Mouse (Mus musculus): ENCODE results near the gene Tmem141. TPM values are rescaled to one million over a fixed set of nuclear protein-coding genes. Genes with fewer than 3 reads are reported as not detected.
A peak's percentile ranks its signal among the peaks of the same experiment; 100 is the strongest.

Tmem141 gene
- polyA plus RNA-seq, 1 experiment from 2014 or later = 25.7 TPM

DNA sequence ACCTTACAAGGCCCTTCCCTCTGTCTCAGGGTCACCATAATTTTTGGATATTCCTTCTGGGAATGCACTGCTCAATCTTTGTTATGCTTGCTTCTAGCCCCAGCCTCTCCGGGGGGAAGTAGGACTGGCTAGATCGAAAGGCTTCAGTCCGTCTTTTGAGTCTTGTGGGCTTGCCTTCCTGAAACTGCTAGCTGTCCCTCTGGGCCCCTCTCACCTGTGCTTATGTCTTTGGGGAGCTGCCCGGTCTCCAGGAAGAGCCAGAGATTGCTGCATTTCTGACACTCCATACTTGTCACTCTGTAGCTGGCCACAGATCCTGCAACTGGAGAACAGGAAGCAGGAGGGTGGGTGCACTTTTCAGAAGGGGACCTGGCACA lies 965 bp downstream of the Tmem141 start:
- 0 out of 2 replicates have a peak, but pooled peaks cover 10% of the 10 kb centered on the region for H3K4me1 ChIP-seq (replicated peaks; ENCODE audit: control insufficient read depth, insufficient read depth, low read length)
- H3K9ac ChIP-seq (ENCODE audit: low read length) = no peak overlapping the region
- ATAC-seq (replicated peaks; ENCODE audit: low FRiP score, low TSS enrichment, low read depth) = no peak
- H3K4me2 ChIP-seq (ENCODE audit: low read length) = peak overlapping the region; percentile 87; the same call in 1 of the 2 replicates
- H3K36me3 ChIP-seq (ENCODE audit: control insufficient read depth, insufficient read depth, low read length) = no peaks in the 10 kb centered on the region
- DNase-seq (ENCODE audit: low spot score) = no peak
- H3K27me3 ChIP-seq (replicated peaks; ENCODE audit: control insufficient read depth, insufficient read depth, low read length) = peaks cover 26% of the 10 kb centered on the region
- no peaks in the 10 kb centered on the region for H3K9me3 ChIP-seq (ENCODE audit: control insufficient read depth, low read length)
- no peak overlapping the region for H3K4me3 ChIP-seq (ENCODE audit: low read depth, low read length)
- WGBS = 87% methylated on average over 4 of the region's 4 CpGs
- no peak overlapping the region for H3K27ac ChIP-seq (ENCODE audit: low read depth)

GRCm38 (mm10) chr2:25620386-25620785 lies 1.4 kb downstream of the Tmem141 start:
- Histone ChIP-seq H3K9me3 (ENCODE audit: control insufficient read depth, low read length) (no peaks in the 10 kb centered on the region), H3K27ac (ENCODE audit: low read depth) (no peak overlapping the region), H3K4me3 (ENCODE audit: low read depth, low read length) (no peak overlapping the region), H3K36me3 (ENCODE audit: control insufficient read depth, insufficient read depth, low read length) (no peaks in the 10 kb centered on the region), H3K27me3 (replicated peaks; ENCODE audit: control insufficient read depth, insufficient read depth, low read length) (peaks cover 30% of the 10 kb centered on the region), H3K4me1 (replicated peaks; ENCODE audit: control insufficient read depth, insufficient read depth, low read length) (0 out of 2 replicates have a peak, but pooled peaks cover 10% of the 10 kb centered on the region), H3K4me2 (ENCODE audit: low read length) (no peak overlapping the region), H3K9ac (ENCODE audit: low read length) (no peak overlapping the region)
- no peak for DNase-seq (ENCODE audit: low spot score)
- ATAC-seq (replicated peaks; ENCODE audit: low FRiP score, low TSS enrichment, low read depth) = no peak
- 78% methylated on average over 6 of the region's 6 CpGs for WGBS

DNA sequence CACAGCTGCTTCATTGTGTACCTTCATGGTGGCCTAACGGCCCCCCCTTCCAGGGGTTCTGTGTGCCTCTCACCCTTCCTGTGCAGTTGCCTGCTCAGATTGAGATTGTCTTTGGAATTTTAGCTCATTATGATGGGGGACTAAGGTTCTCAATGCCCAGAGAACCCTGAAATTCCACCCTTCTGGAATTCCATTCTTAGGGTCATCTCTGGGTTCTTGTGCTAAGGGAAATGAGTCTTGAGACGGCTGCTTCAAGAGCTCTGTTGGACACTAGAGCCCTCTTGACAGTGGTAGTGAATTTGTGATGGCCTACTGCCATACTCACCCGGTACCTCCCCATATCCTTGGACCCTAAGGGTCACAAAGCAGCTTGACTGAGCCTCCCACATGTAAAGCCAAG lies 4.2 kb downstream of the Tmem141 start, which contains the start of gene Ccdc183:
Gene Ccdc183, minus strand, starts transcription at position 101 of the 400 bp plus-strand sequence.
- Histone ChIP-seq H3K9me3 (ENCODE audit: control insufficient read depth, low read length) (no peaks in the 10 kb centered on the region), H3K27ac (ENCODE audit: low read depth) (no peak within 1 kb of the TSS), H3K27me3 (replicated peaks; ENCODE audit: control insufficient read depth, insufficient read depth, low read length) (peaks cover 47% of the 10 kb centered on the region), H3K4me3 (ENCODE audit: low read depth, low read length) (no peak within 1 kb of the TSS), H3K4me1 (replicated peaks; ENCODE audit: control insufficient read depth, insufficient read depth, low read length) (0 out of 2 replicates have a peak, but pooled peaks cover 10% of the 10 kb centered on the region), H3K36me3 (ENCODE audit: control insufficient read depth, insufficient read depth, low read length) (no peaks in the 10 kb centered on the region), H3K9ac (ENCODE audit: low read length) (no peak within 1 kb of the TSS), H3K4me2 (ENCODE audit: low read length) (peak within 1 kb of the TSS; percentile 42; the same call in 1 of the 2 replicates)
- ATAC-seq (replicated peaks; ENCODE audit: low FRiP score, low TSS enrichment, low read depth) = no peak
- DNase-seq (ENCODE audit: low spot score) = no peak
- 88% methylated on average over 3 of the region's 3 CpGs for WGBS

GRCm38 (mm10) chr2:25616398-25616797 lies 5.4 kb downstream of the Tmem141 start:
- no peak for ATAC-seq (replicated peaks; ENCODE audit: low FRiP score, low TSS enrichment, low read depth)
- Histone ChIP-seq H3K4me2 (ENCODE audit: low read length) (peak overlapping the region; percentile 42), H3K9ac (ENCODE audit: low read length) (no peak overlapping the region), H3K36me3 (ENCODE audit: control insufficient read depth, insufficient read depth, low read length) (no peaks in the 10 kb centered on the region), H3K27ac (ENCODE audit: low read depth) (no peak overlapping the region), H3K27me3 (replicated peaks; ENCODE audit: control insufficient read depth, insufficient read depth, low read length) (peaks cover 50% of the 10 kb centered on the region), H3K4me3 (ENCODE audit: low read depth, low read length) (0 out of 2 replicates have a peak overlapping the region, but pooled peaks have one; percentile 1), H3K4me1 (replicated peaks; ENCODE audit: control insufficient read depth, insufficient read depth, low read length) (0 out of 2 replicates have a peak, but pooled peaks cover 9% of the 10 kb centered on the region), H3K9me3 (ENCODE audit: control insufficient read depth, low read length) (no peaks in the 10 kb centered on the region)
- WGBS = 22% methylated on average over 22 of the region's 22 CpGs
- peak; percentile 57 for DNase-seq (ENCODE audit: low spot score)

DNA sequence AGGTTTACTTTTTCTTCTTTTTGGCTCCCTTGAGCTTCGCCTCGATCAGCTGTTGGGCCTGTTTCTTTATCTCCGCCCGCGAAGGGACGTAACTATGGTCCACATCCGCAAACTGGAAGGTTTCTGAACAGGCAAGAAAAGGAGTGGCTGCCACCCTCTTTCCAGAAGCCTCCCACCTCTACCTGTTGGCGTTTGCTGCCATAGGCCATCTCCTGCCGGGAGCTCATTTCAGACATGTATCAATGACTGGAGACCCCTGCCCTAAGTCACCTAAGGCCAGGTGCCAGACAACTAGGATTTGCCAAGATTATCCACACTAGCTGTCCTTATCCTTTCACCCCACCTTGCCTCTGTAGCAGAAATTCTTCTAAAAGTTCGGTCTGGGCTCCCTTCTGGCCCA lies 13.1 kb downstream of the Tmem141 start:
- DNase-seq (ENCODE audit: low spot score) (no peak), ATAC-seq (replicated peaks; ENCODE audit: low FRiP score, low TSS enrichment, low read depth) (peak; percentile 13; the same call in 1 of the 2 replicates)
- Histone ChIP-seq H3K4me2 (ENCODE audit: low read length) (peak overlapping the region; percentile 86), H3K27ac (ENCODE audit: low read depth) (peak overlapping the region; percentile 95; the same call in 1 of the 2 replicates), H3K4me1 (replicated peaks; ENCODE audit: control insufficient read depth, insufficient read depth, low read length) (peaks cover 17% of the 10 kb centered on the region), H3K4me3 (ENCODE audit: low read depth, low read length) (peak overlapping the region; percentile 94), H3K9me3 (ENCODE audit: control insufficient read depth, low read length) (no peaks in the 10 kb centered on the region), H3K27me3 (replicated peaks; ENCODE audit: control insufficient read depth, insufficient read depth, low read length) (0 out of 2 replicates have a peak, but pooled peaks cover 5% of the 10 kb centered on the region), H3K36me3 (ENCODE audit: control insufficient read depth, insufficient read depth, low read length) (peaks cover 5% of the 10 kb centered on the region; the same call in 1 of the 2 replicates), H3K9ac (ENCODE audit: low read length) (peak overlapping the region; percentile 95; the same call in 1 of the 2 replicates)
- whole genome bisulfite sequencing = 52% methylated on average over 10 of the region's 10 CpGs

DNA sequence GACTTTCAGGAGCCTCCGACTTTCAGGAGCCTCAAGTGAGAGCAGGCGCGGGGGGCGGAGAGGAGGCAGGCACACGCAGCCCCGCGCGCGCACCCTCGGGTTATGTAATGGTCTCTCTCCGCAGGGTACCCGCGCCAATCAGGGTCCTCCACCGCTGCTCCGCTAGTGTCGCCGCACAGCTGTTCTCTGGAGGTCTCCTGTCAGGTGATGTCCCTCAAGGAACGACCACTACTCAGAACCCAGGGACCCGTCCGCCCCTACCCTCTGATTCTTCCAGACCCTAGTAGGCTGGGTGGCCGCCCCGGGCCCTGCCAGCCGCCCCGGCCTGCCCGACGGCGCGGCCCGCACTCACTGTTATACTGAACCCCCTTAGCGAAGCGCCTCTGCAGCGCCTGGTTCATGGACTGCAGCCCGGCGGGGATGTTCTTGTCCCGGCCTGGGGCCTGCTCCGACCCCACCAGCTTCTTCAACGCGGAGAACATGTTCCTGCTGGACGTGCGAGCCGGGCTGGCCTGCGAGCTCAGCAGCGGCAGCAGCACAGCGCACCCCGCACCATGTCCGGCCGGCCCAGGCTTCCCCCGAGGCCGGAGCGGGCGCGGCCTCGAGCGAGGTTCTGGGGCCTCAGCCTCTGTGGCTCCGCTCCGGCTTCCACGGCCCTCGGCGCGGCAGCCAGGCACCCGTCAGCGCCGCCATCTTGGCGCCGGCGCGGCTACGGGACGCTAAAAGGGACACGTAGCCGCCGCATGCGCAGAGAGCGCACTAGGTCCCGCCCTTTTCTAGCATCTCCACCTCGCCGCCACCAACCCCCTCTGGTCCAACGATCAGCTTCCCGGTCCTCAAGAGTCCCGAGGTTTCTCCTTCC lies 13.8 kb downstream of the Tmem141 start, which contains the start of gene Rabl6:
Gene Rabl6, minus strand, starts transcription at position 761 of the 862 bp plus-strand sequence.
- Histone ChIP-seq H3K27ac (ENCODE audit: low read depth) (peak within 1 kb of the TSS; percentile 95), H3K9me3 (ENCODE audit: control insufficient read depth, low read length) (no peaks in the 10 kb centered on the region), H3K9ac (ENCODE audit: low read length) (peak within 1 kb of the TSS; percentile 95), H3K27me3 (replicated peaks; ENCODE audit: control insufficient read depth, insufficient read depth, low read length) (0 out of 2 replicates have a peak, but pooled peaks cover 3% of the 10 kb centered on the region), H3K4me3 (ENCODE audit: low read depth, low read length) (peak within 1 kb of the TSS; percentile 94), H3K4me1 (replicated peaks; ENCODE audit: control insufficient read depth, insufficient read depth, low read length) (peaks cover 17% of the 10 kb centered on the region), H3K36me3 (ENCODE audit: control insufficient read depth, insufficient read depth, low read length) (peaks cover 7% of the 10 kb centered on the region), H3K4me2 (ENCODE audit: low read length) (peak within 1 kb of the TSS; percentile 86)
- under 1% methylated on average over 77 of the region's 80 CpGs for whole genome bisulfite sequencing
- peak; percentile 92 for ATAC-seq (replicated peaks; ENCODE audit: low FRiP score, low TSS enrichment, low read depth)
- peak; percentile 90 for DNase-seq (ENCODE audit: low spot score)

DNA sequence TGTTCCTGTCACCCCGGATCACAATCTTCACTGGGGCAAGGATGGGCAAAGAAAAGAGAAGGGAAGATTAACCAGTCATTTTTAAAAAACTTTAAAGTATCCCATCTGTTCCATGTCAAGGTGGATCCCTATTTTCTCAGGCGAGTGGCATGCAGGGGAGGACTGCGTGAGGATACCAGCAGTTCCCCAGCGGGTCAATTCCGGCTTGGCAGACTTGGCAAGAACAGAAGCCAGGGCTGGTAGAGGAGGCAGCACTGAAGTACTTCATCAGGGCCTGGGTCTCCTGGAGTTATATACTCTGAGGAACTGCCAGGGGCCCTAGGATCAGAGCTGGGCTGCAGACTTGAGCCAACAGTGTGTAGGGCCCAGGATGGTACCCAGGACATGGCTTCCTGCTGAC lies 19.3 kb downstream of the Tmem141 start:
- DNase-seq (ENCODE audit: low spot score) = no peak
- H3K36me3 ChIP-seq (ENCODE audit: control insufficient read depth, insufficient read depth, low read length) = peaks cover 59% of the 10 kb centered on the region
- H3K4me1 ChIP-seq (replicated peaks; ENCODE audit: control insufficient read depth, insufficient read depth, low read length) = peaks cover 13% of the 10 kb centered on the region
- H3K4me2 ChIP-seq (ENCODE audit: low read length) = no peak overlapping the region
- no peak overlapping the region for H3K9ac ChIP-seq (ENCODE audit: low read length)
- no peak overlapping the region for H3K4me3 ChIP-seq (ENCODE audit: low read depth, low read length)
- no peaks in the 10 kb centered on the region for H3K9me3 ChIP-seq (ENCODE audit: control insufficient read depth, low read length)
- ATAC-seq (replicated peaks; ENCODE audit: low FRiP score, low TSS enrichment, low read depth) = no peak
- no peak overlapping the region for H3K27ac ChIP-seq (ENCODE audit: low read depth)
- 88% methylated on average over 5 of the region's 5 CpGs for WGBS
- no peaks in the 10 kb centered on the region for H3K27me3 ChIP-seq (replicated peaks; ENCODE audit: control insufficient read depth, insufficient read depth, low read length)

- H3K27me3 ChIP-seq (replicated peaks; ENCODE audit: control insufficient read depth, insufficient read depth, low read length) = no peaks in the 10 kb centered on the region
- H3K9me3 ChIP-seq (ENCODE audit: control insufficient read depth, low read length) = no peaks in the 10 kb centered on the region
- H3K36me3 ChIP-seq (ENCODE audit: control insufficient read depth, insufficient read depth, low read length) = peaks cover 84% of the 10 kb centered on the region
- DNase-seq (ENCODE audit: low spot score) (no peak), ATAC-seq (replicated peaks; ENCODE audit: low FRiP score, low TSS enrichment, low read depth) (no peak)
- no peak overlapping the region for H3K4me2 ChIP-seq (ENCODE audit: low read length)
- no peak overlapping the region for H3K27ac ChIP-seq (ENCODE audit: low read depth)
- H3K9ac ChIP-seq (ENCODE audit: low read length) = no peak overlapping the region
- WGBS = 85% methylated on average over 2 of the region's 2 CpGs
- H3K4me1 ChIP-seq (replicated peaks; ENCODE audit: control insufficient read depth, insufficient read depth, low read length) = no peaks in the 10 kb centered on the region
- no peak overlapping the region for H3K4me3 ChIP-seq (ENCODE audit: low read depth, low read length)
These were observed 21.8 kb downstream of the Tmem141 start for GRCm38 (mm10) chr2:25600037-25600436.

Measured in intestine, embryonic 14.5 days (tissue).